Mouse (Mus musculus) forebrain, embryonic 11.5 days (tissue): ENCODE data around the gene Socs5. TPM values are rescaled to one million over a fixed set of nuclear protein-coding genes. Genes with fewer than 3 reads are reported as not detected.

Experiments
- ATAC-seq: fragments of 200-750 bp; cut with Nextera tagmentation; replicated peaks from 2 replicates; pipeline ENCODE4 v1.8.0; 2017; ENCODE audit warnings: moderate TSS enrichment; ENCODE audit not compliant: low FRiP score
- DNase-seq: peaks from one replicate; pipeline ENCODE4 v3.0.0-alpha.2; 2017; ENCODE audit warnings: low spot score
- H3K27ac ChIP-seq: fragments of 300-500 bp; sonication (generic); 2 replicates; pipeline ENCODE4 v1.5.1; 2014; ENCODE audit warnings: low read depth, low read length
- H3K27me3 ChIP-seq: fragments of 300-500 bp; sonication (generic); 2 replicates; pipeline ENCODE4 v1.6.1; 2014; ENCODE audit warnings: mild to moderate bottlenecking, low read length, mixed read lengths; ENCODE audit not compliant: control insufficient read depth, insufficient read depth
- H3K36me3 ChIP-seq: fragments of 300-500 bp; sonication (generic); 2 replicates; pipeline ENCODE4 v1.6.1; 2014; ENCODE audit warnings: mild to moderate bottlenecking, low read length, moderate library complexity, mixed read lengths; ENCODE audit not compliant: control insufficient read depth, insufficient read depth
- H3K4me1 ChIP-seq: fragments of 300-500 bp; sonication (generic); replicated peaks from 2 replicates; pipeline ENCODE4 v1.6.1; 2014; ENCODE audit warnings: low read length, mixed read lengths; ENCODE audit not compliant: control insufficient read depth, insufficient read depth
- H3K4me2 ChIP-seq: fragments of 300-500 bp; sonication (generic); 2 replicates; pipeline ENCODE4 v1.6.1; 2014; ENCODE audit warnings: low read depth, mild to moderate bottlenecking, low read length, moderate library complexity, mixed read lengths; ENCODE audit not compliant: severe bottlenecking
- H3K4me3 ChIP-seq: fragments of 300-500 bp; sonication (generic); 2 replicates; pipeline ENCODE4 v1.5.1; 2014; ENCODE audit warnings: low read depth, low read length
- H3K9ac ChIP-seq: fragments of 300-500 bp; sonication (generic); 2 replicates; pipeline ENCODE4 v1.6.1; 2014; ENCODE audit warnings: low read length
- H3K9me3 ChIP-seq: fragments of 300-500 bp; sonication (generic); 2 replicates; pipeline ENCODE4 v1.6.1; 2016; ENCODE audit warnings: low read length, mixed read lengths; ENCODE audit not compliant: control insufficient read depth
- WGBS: fragments of 180-500 bp; shearing (Covaris S2); extraction: QIAGEN DNeasy Blood & Tissue Kit; methylation state at CpG from one replicate; pipeline ENCODE4 v1.1.7; 2014; 5-methylcytosine and 5-hydroxymethylcytosine counted together
- polyA plus RNA-seq: library from polyadenylated mRNA; unstranded; fragments of >200 nt; fragmentation: Nextera tagmentation; extraction: Ambion mirVana; gene quantifications from 2 replicates; pipeline ENCODE4 v1.2.1, GENCODE M21; 2014

Gene Socs5
- polyA plus RNA-seq, 1 experiment from 2014 or later, result 11.0 TPM

DNA sequence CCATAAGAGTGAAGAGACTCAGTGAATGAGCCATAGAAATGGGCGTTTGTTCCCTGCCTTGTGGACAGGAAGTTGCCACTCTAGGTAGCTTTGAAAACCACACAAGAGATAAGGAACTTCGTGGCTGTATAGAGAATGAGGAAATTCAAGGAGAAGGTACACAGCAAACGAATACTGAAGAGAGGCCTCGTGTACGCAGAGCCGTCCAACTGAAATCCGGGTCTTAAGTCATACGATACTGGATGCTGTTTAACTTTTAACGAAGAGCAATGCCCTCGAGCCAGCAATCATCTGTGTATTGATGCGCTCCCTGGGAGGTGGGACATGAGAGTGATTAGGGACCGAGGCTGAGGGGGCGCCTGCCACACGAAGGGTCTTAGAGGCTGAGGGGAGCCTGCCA lies 35.7 kb downstream of the Socs5 start:
- Histone ChIP-seq H3K9me3 (no peaks in the 10 kb centered on the region), H3K4me1 (no peaks in the 10 kb centered on the region), H3K27ac (no peak overlapping the region), H3K9ac (no peak overlapping the region), H3K36me3 (no peaks in the 10 kb centered on the region), H3K27me3 (no peaks in the 10 kb centered on the region), H3K4me2 (no peak overlapping the region), H3K4me3 (no peak overlapping the region)
- ATAC-seq (no peak), DNase-seq (no peak)
- WGBS, result 76% methylated on average over 14 of the region's 14 CpGs

DNA sequence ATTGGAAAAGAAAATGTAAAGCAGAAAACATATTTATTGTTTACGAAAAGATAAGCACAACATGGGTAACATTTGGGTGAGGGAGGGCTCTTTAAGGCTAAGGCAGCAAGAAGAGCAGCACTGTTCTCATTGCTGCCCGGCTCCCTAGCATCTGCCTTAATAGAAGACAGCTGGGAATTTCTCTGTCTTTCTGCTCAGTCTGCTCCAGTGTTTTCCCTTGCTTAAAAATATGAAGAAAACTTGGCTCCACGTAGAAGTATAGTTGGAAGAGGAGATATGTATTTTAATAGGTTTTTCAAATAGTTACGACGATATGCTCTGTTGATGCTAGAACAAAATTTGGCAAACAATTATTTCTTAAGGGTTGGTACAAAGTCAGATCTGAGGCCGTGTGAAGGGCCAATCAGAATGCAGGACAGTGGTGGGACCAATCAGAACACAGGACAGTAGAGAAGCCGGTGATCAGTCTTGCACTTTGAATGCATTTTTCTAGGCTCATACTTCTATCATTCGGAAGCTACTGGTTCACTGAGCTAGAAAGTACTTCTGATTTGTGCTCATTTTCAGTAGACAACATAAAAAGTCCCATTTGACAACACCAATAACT lies 39.0 kb downstream of the Socs5 start:
- Histone ChIP-seq H3K9ac (no peak overlapping the region), H3K9me3 (no peaks in the 10 kb centered on the region), H3K27ac (no peak overlapping the region), H3K36me3 (no peaks in the 10 kb centered on the region), H3K4me3 (no peak overlapping the region), H3K4me2 (no peak overlapping the region), H3K27me3 (no peaks in the 10 kb centered on the region), H3K4me1 (no peaks in the 10 kb centered on the region)
- no peak for ATAC-seq
- DNase-seq, result no peak
- WGBS, result 86% methylated on average over 8 of the region's 8 CpGs

DNA sequence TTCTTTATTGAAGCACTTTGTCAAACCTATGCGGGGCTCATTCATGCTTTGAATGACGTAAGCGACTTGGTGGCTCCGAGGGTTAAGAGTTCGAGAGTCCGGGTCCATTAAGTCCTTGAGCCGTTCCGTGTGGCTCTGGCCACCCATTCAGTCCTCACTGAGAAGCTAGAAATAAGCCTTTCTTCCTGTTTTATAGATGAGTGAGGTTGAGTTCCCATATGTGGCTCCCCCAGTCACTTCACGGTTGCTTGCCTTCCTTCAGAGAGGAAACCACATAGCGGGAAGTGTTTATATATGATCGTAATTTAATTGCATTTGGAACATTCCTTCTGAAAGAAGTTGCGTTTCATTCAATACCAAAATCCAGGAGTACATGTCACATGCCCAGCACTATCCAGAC lies 42.3 kb downstream of the Socs5 start:
- Histone ChIP-seq H3K36me3 (no peaks in the 10 kb centered on the region), H3K4me2 (no peak overlapping the region), H3K9me3 (no peaks in the 10 kb centered on the region), H3K4me1 (no peaks in the 10 kb centered on the region), H3K4me3 (no peak overlapping the region), H3K27ac (no peak overlapping the region), H3K9ac (no peak overlapping the region), H3K27me3 (no peaks in the 10 kb centered on the region)
- DNase-seq, result no peak
- no peak for ATAC-seq
- WGBS, result 94% methylated on average over 12 of the region's 12 CpGs

DNA sequence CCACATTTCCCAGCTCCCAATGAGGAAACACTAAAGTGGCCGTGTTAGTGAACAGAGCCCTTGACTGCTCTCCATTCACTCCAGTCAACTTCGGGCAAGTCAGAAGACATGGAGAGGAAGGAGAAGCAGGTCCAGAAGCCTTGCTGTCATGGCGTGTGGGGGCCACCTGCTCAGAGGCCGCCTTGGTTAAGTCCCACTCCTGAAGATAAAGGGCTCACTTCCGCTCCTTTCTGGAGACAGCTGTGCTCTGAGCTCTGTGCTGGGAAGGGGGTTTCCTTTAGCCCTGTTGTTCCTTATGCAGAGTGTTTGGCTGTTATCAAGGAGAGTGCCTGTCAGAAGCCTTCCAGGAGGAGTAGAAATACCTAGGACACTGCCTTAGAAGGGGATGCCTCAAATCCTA lies 45.5 kb downstream of the Socs5 start:
- H3K4me1 ChIP-seq, result no peaks in the 10 kb centered on the region
- H3K27ac ChIP-seq, result no peak overlapping the region
- no peak overlapping the region for H3K4me3 ChIP-seq
- H3K9me3 ChIP-seq, result no peaks in the 10 kb centered on the region
- 59% methylated on average over 5 of the region's 5 CpGs for WGBS
- H3K27me3 ChIP-seq, result no peaks in the 10 kb centered on the region
- H3K4me2 ChIP-seq, result no peak overlapping the region
- H3K9ac ChIP-seq, result no peak overlapping the region
- ATAC-seq (no peak), DNase-seq (no peak)
- no peaks in the 10 kb centered on the region for H3K36me3 ChIP-seq

DNA sequence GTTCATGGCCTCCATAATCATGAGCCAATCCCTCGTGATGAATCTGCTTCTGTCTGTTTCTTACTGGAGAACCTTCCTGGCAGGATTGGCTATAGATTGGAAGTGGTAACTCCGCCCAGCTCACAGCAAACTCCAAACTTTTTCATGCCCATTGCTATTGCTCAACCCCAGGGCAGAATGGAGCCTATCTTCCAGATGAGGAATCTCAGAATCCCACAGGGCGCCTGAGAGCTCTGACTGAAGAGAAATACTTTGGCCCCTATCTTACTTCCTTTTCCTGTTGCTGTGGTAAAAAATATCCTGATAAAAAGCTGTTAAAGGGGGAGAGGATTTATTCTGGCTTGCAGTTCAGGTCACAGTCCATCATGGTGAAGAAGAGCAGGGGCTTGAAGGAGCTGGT lies 48.2 kb downstream of the Socs5 start:
- DNase-seq, result no peak
- no peak overlapping the region for H3K9ac ChIP-seq
- H3K4me2 ChIP-seq, result no peak overlapping the region
- no peaks in the 10 kb centered on the region for H3K36me3 ChIP-seq
- no peak overlapping the region for H3K27ac ChIP-seq
- ATAC-seq, result no peak
- H3K9me3 ChIP-seq, result no peaks in the 10 kb centered on the region
- H3K4me1 ChIP-seq, result no peaks in the 10 kb centered on the region
- H3K4me3 ChIP-seq, result no peak overlapping the region
- H3K27me3 ChIP-seq, result no peaks in the 10 kb centered on the region
- 85% methylated on average over 3 of the region's 3 CpGs for WGBS

DNA sequence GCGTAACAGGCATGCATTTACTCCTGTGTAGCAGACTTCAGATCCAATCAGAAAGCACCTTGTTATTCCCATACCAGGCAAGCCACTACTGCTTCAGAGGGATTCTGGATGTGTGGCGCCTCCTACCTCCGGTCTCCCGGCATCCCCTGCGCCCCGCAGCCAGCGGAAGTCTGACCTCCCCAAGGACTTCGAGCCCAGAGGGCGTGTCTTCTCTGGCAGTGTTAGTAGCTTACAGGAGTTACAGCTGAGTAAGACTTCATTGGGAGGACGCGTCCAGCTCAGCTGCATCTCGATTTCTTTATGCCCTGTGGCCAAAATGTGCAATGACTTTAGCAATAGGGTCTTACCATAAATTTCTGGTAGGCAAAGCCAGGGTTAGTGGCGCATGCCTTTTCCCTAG lies 50.3 kb downstream of the Socs5 start:
- DNase-seq (peak; percentile 50), ATAC-seq (no peak)
- H3K27me3 ChIP-seq, result no peaks in the 10 kb centered on the region
- no peaks in the 10 kb centered on the region for H3K9me3 ChIP-seq
- H3K4me3 ChIP-seq, result no peak overlapping the region
- no peaks in the 10 kb centered on the region for H3K4me1 ChIP-seq
- WGBS, result 70% methylated on average over 13 of the region's 13 CpGs
- H3K27ac ChIP-seq, result no peak overlapping the region
- H3K4me2 ChIP-seq, result no peak overlapping the region
- no peaks in the 10 kb centered on the region for H3K36me3 ChIP-seq
- no peak overlapping the region for H3K9ac ChIP-seq

DNA sequence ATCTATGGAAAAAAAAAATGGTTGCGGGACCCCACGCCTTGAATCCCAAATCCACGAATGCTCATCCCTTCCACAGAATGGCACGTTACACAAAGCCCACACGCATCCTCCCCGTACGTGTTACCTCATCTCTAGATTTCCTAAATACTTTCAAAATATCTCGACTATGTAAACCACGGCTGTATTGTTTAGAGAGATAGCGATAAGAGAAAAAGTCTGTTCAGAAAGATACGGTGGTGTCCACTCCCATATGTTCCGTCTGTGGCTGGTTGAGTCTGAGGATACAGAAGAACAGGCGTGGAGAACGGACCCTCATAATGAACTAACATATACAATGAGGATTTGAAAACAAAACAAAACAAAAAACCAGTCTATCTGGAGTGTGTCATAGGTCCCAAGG lies 51.1 kb downstream of the Socs5 start:
- Histone ChIP-seq H3K36me3 (no peaks in the 10 kb centered on the region), H3K27me3 (no peaks in the 10 kb centered on the region), H3K4me2 (no peak overlapping the region), H3K4me1 (no peaks in the 10 kb centered on the region), H3K9ac (no peak overlapping the region), H3K4me3 (no peak overlapping the region), H3K9me3 (no peaks in the 10 kb centered on the region), H3K27ac (no peak overlapping the region)
- no peak for DNase-seq
- WGBS, result 93% methylated on average over 14 of the region's 14 CpGs
- ATAC-seq, result no peak

DNA sequence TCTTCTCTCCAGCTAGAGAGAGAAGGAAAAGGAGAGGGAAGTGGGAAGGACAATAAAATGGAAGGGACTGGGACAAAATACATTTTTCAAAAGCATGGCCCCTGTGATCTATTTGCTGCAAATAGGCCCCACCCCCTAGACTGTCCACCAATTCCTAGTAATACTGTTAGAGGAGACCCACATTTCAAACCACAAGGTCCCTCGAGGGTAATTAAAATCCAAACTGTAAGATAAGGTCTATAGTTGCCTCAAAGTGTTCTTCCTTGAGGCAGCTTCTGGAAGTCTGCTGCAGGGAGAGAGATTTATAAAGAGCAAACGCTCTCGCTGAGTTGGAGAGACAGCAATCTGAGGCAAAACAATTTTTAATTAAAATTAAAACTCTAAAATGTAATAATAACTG lies 52.8 kb downstream of the Socs5 start:
- Histone ChIP-seq H3K4me1 (no peaks in the 10 kb centered on the region), H3K4me2 (no peak overlapping the region), H3K9me3 (no peaks in the 10 kb centered on the region), H3K9ac (no peak overlapping the region), H3K27ac (no peak overlapping the region), H3K27me3 (no peaks in the 10 kb centered on the region), H3K4me3 (no peak overlapping the region), H3K36me3 (no peaks in the 10 kb centered on the region)
- DNase-seq (no peak), ATAC-seq (no peak)
- WGBS, result 90% methylated on average over 3 of the region's 3 CpGs

DNA sequence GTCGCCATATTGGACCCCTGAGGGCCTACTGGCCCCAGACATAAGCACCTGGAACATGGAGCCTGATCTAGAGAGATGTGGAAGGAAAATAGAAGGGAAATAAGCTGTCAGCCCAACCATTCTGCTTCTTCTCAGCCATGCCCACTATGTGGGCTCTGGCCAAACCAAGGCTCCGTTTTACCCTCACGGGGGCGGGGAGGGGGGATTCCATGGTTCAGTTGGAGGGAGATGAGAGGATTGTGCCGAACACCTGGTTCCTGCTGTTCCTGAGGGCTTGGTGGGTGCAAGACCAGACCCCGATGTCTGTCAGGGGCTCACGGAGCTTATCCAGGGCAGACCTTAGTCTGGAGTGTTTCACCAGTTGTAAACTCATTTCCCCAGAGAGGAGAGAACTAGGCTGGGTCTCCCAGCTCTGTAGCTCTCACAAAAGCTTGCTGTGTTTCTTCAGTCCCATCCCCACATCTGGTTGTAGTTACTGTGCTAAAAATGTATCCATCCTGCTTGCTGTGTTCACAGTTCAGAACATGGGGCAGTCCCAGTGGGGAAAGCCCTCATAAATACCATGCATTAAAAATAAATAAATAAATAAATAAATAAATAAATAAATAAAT lies 56.9 kb downstream of the Socs5 start:
- H3K27ac ChIP-seq, result no peak overlapping the region

More for the DNA sequence above, 56.9 kb downstream of the Socs5 start:
- Histone ChIP-seq H3K9ac (no peak overlapping the region), H3K4me1 (no peaks in the 10 kb centered on the region), H3K9me3 (no peaks in the 10 kb centered on the region), H3K27me3 (no peaks in the 10 kb centered on the region), H3K4me3 (no peak overlapping the region), H3K4me2 (no peak overlapping the region), H3K36me3 (no peaks in the 10 kb centered on the region)
- DNase-seq (no peak), ATAC-seq (no peak)
- 88% methylated on average over 7 of the region's 7 CpGs for WGBS
